Mouse (Mus musculus): ENCODE measurements around the gene Il10ra.

Il10ra gene

GRCm38 (mm10) chr9:45205143-45205542 lies 63.8 kb downstream of the Il10ra start:
- DNase-seq (ENCODE audit: low spot score in 2 of 2) = no peak
